Mouse (Mus musculus) cortical plate, adult 2 months (tissue): ENCODE results near the gene Gtf2h1. TPM values are rescaled to one million over a fixed set of nuclear protein-coding genes. Genes with fewer than 3 reads are reported as not detected.
"Not testable (repeated sequence)": the region's sequence is repeated elsewhere in the genome, so short reads cannot be mapped to it uniquely, and the experiment has no call there.

Experiments
- H3K27ac ChIP-seq: fragments of 200-500 bp; 2 replicates; pipeline ENCODE4 v1.5.1; 2012; ENCODE audit warnings: low read length, control low read depth, inconsistent platforms; ENCODE audit not compliant: insufficient read depth
- H3K4me1 ChIP-seq: fragments of 200-500 bp; 2 replicates; pipeline ENCODE4 v1.6.1; 2011; ENCODE audit warnings: low read length; ENCODE audit not compliant: control insufficient read depth, insufficient read depth
- H3K4me3 ChIP-seq: fragments of 200-500 bp; 2 replicates; pipeline ENCODE4 v1.5.1; 2011; ENCODE audit warnings: mild to moderate bottlenecking, low read length, control low read depth; ENCODE audit not compliant: insufficient read depth
- CTCF ChIP-seq: fragments of 200-500 bp; IDR thresholded peaks from 2 replicates; pipeline ENCODE4 v1.5.1; 2011; ENCODE audit warnings: mild to moderate bottlenecking, control low read depth, low read length; ENCODE audit not compliant: insufficient read depth; ENCODE audit errors: extremely low read depth
- POLR2A ChIP-seq: fragments of 200-500 bp; IDR thresholded peaks from 2 replicates; pipeline ENCODE4 v1.6.1; 2011; ENCODE audit warnings: mild to moderate bottlenecking, low read length, control low read depth; ENCODE audit not compliant: insufficient read depth; ENCODE audit errors: extremely low read depth
- polyA plus RNA-seq: library from polyadenylated mRNA; depleted of rRNA; stranded (reverse); fragments of >200 nt; gene quantifications from 2 replicates; pipeline ENCODE4 v1.2.3, GENCODE M21; 2012

Gene Gtf2h1
- polyA plus RNA-seq, 1 experiment = 30.1 TPM

GRCm38 (mm10) chr7:46789177-46789849 lies 6.6 kb upstream of the Gtf2h1 start:
- H3K27ac ChIP-seq = no peak overlapping the region
- H3K4me1 ChIP-seq = no peaks in the 10 kb centered on the region
- no peak overlapping the region for H3K4me3 ChIP-seq
- TF ChIP-seq POLR2A (no peak), CTCF (no peak)

GRCm38 (mm10) chr7:46793871-46794270 lies 2.0 kb upstream of the Gtf2h1 start:
- TF ChIP-seq CTCF (no peak), POLR2A (no peak)
- no peak overlapping the region for H3K4me3 ChIP-seq
- peaks cover 2% of the 10 kb centered on the region; the same call in 1 of the 2 replicates for H3K4me1 ChIP-seq
- H3K27ac ChIP-seq = no peak overlapping the region

GRCm38 (mm10) chr7:46796206-46796679 lies 340 bp downstream of the Gtf2h1 start:
- no peak for TF ChIP-seq CTCF
- no peak for TF ChIP-seq POLR2A
- H3K4me1 ChIP-seq = peaks cover 2% of the 10 kb centered on the region

GRCm38 (mm10) chr7:46796779-46797178 lies 876 bp downstream of the Gtf2h1 start:
- Histone ChIP-seq H3K4me1 (peaks cover 2% of the 10 kb centered on the region), H3K27ac (no peak overlapping the region), H3K4me3 (peak overlapping the region; percentile 91)
- no peak for TF ChIP-seq CTCF
- TF ChIP-seq POLR2A = no peak

More at GRCm38 (mm10) chr7:46796206-46796679, 340 bp downstream of the Gtf2h1 start:
- H3K27ac ChIP-seq = peak overlapping the region; percentile 99
- peak overlapping the region; percentile 91 for H3K4me3 ChIP-seq

GRCm38 (mm10) chr7:46810325-46810724 lies 14.4 kb downstream of the Gtf2h1 start:
- Histone ChIP-seq H3K4me1 (no peaks in the 10 kb centered on the region), H3K4me3 (no peak overlapping the region), H3K27ac (no peak overlapping the region)
- TF ChIP-seq POLR2A (no peak), CTCF (no peak)

GRCm38 (mm10) chr7:46814012-46814411 lies 18.1 kb downstream of the Gtf2h1 start:
- H3K4me3 ChIP-seq = no peak overlapping the region
- H3K4me1 ChIP-seq = peaks cover 3% of the 10 kb centered on the region
- no peak for TF ChIP-seq CTCF
- TF ChIP-seq POLR2A = no peak
- H3K27ac ChIP-seq = no peak overlapping the region

GRCm38 (mm10) chr7:46820876-46821632 lies 25.2 kb downstream of the Gtf2h1 start:
- not testable (repeated sequence) for H3K4me3 ChIP-seq, H3K4me1 ChIP-seq, H3K27ac ChIP-seq

- no peaks in the 10 kb centered on the region for H3K4me1 ChIP-seq
- TF ChIP-seq POLR2A (no peak), CTCF (no peak)
- H3K27ac ChIP-seq = no peak overlapping the region
- no peak overlapping the region for H3K4me3 ChIP-seq
These were observed 31.3 kb downstream of the Gtf2h1 start for GRCm38 (mm10) chr7:46827046-46827802.

GRCm38 (mm10) chr7:46827803-46828184 lies 31.9 kb downstream of the Gtf2h1 start:
- Histone ChIP-seq H3K4me3 (no peak overlapping the region), H3K27ac (no peak overlapping the region), H3K4me1 (no peaks in the 10 kb centered on the region)
- TF ChIP-seq POLR2A (no peak), CTCF (no peak)
